Mouse (Mus musculus): Measurements from ENCODE around the gene Egfr. TPM values are rescaled to one million over a fixed set of nuclear protein-coding genes. Genes with fewer than 3 reads are reported as not detected.

Egfr gene
- polyA plus RNA-seq, 1 experiment from 2014 or later = 6.4 TPM

DNA sequence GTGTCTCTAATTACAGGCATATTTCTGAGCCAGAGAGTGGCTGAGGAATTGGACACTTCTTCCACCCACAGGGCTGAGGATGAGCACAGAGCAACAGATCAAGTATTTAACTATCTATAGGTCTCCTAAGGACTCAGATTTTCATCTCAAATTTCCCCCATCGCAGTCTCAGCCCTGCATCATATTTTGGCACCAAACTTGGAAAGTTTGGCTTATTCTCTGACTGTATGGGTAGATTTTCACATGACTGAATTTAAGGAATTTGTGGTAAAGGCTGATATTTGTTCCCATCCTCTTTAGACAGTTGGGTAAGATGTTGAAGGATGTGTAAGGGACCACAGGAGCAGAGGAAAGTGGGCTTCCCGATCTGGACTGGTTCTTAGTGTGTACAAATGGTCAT is 145.7 kb downstream of the Egfr start:
- ATAC-seq (replicated peaks; ENCODE audit: insufficient number of reproducible peaks, low FRiP score, low TSS enrichment, low read depth) (no peak), DNase-seq (ENCODE audit: low spot score) (no peak)
- no peaks in the 10 kb centered on the region for H3K27me3 ChIP-seq (ENCODE audit: control insufficient read depth, insufficient read depth, low read length)
- no peak overlapping the region for H3K4me2 ChIP-seq (ENCODE audit: low read depth, low read length)
- WGBS = 86% methylated on average over 2 of the region's 2 CpGs
- no peak overlapping the region for H3K4me3 ChIP-seq (ENCODE audit: low read depth, low read length)
- no peaks in the 10 kb centered on the region for H3K9me3 ChIP-seq (replicated peaks; ENCODE audit: control insufficient read depth, low read length)
- no peak overlapping the region for H3K9ac ChIP-seq (replicated peaks; ENCODE audit: low read length)
- no peaks in the 10 kb centered on the region; the same call in 1 of the 2 replicates for H3K4me1 ChIP-seq (ENCODE audit: control insufficient read depth, insufficient read depth, low read length)
- H3K27ac ChIP-seq (replicated peaks; ENCODE audit: low read depth, low read length) = no peak overlapping the region
- no peaks in the 10 kb centered on the region for H3K36me3 ChIP-seq (replicated peaks; ENCODE audit: control insufficient read depth, insufficient read depth, low read depth, low read length)

DNA sequence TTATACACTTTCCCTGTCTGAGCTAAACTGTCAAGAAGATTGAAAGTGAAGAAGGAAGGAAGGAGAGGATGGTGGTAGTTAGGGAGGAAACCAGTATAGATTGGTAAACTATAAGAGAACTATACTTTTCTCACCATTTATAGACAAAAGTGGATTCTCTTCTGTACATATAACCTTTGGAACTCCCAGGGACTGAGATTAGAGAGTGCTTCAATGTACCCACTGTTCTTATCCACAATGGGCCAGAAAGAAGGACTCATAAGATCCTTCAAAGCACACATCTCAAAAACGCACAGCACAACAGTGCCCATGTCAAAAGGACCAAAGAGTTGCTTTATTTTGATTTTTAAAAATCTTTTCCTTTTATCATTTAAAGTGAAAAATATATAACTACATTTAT is 148.2 kb downstream of the Egfr start:
- WGBS = 89% methylated on average over 1 of the region's 1 CpGs
- no peaks in the 10 kb centered on the region; the same call in none of the 2 replicates for H3K4me1 ChIP-seq (ENCODE audit: control insufficient read depth, insufficient read depth, low read length)
- H3K36me3 ChIP-seq (replicated peaks; ENCODE audit: control insufficient read depth, insufficient read depth, low read depth, low read length) = no peaks in the 10 kb centered on the region
- H3K4me3 ChIP-seq (ENCODE audit: low read depth, low read length) = no peak overlapping the region
- no peaks in the 10 kb centered on the region for H3K27me3 ChIP-seq (ENCODE audit: control insufficient read depth, insufficient read depth, low read length)
- no peak overlapping the region for H3K4me2 ChIP-seq (ENCODE audit: low read depth, low read length)
- no peaks in the 10 kb centered on the region for H3K9me3 ChIP-seq (replicated peaks; ENCODE audit: control insufficient read depth, low read length)
- no peak overlapping the region for H3K27ac ChIP-seq (replicated peaks; ENCODE audit: low read depth, low read length)
- H3K9ac ChIP-seq (replicated peaks; ENCODE audit: low read length) = no peak overlapping the region
- no peak for DNase-seq (ENCODE audit: low spot score)
- no peak for ATAC-seq (replicated peaks; ENCODE audit: insufficient number of reproducible peaks, low FRiP score, low TSS enrichment, low read depth)

DNA sequence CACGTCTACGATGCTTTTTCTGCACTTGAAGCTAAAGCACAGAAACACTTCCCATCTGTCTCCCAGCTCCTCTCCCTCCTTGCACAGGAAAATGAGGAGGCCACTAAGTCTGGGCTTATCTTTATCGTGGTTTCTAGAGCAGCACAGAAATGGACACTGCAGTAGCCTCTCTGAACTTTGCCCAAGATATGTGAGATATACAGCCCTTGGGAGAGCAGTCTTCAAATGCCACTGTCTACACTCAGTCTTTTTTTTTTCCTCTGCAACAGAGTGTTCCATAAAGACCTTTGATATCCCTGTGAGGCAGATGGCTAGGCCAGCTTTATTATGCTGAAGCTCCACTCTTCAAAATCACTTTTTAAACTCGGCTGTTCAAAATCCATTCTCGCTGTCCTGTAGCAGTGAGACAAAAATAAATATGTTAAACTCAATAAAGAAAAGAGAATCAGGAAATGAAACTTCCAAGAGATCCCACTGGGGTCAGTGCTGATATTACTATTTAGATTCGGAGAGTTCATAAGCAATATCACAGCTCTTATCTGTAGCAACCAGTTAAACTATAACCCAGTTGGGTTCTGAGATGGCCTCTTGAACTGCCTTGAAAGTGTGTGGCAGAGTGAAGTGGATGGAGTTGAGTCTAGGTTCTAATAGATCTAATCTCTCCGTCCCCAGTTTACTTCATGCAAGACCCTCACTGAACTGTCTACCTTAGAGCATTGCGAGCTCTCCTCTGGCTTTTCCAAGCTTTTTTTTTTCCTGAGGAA is 148.8 kb downstream of the Egfr start:
- Histone ChIP-seq H3K27ac (replicated peaks; ENCODE audit: low read depth, low read length) (no peak overlapping the region), H3K9me3 (replicated peaks; ENCODE audit: control insufficient read depth, low read length) (no peaks in the 10 kb centered on the region), H3K9ac (replicated peaks; ENCODE audit: low read length) (no peak overlapping the region), H3K27me3 (ENCODE audit: control insufficient read depth, insufficient read depth, low read length) (no peaks in the 10 kb centered on the region), H3K4me1 (ENCODE audit: control insufficient read depth, insufficient read depth, low read length) (no peaks in the 10 kb centered on the region; the same call in 1 of the 2 replicates), H3K4me3 (ENCODE audit: low read depth, low read length) (no peak overlapping the region), H3K36me3 (replicated peaks; ENCODE audit: control insufficient read depth, insufficient read depth, low read depth, low read length) (no peaks in the 10 kb centered on the region), H3K4me2 (ENCODE audit: low read depth, low read length) (no peak overlapping the region)
- WGBS = 88% methylated on average over 8 of the region's 8 CpGs
- no peak for ATAC-seq (replicated peaks; ENCODE audit: insufficient number of reproducible peaks, low FRiP score, low TSS enrichment, low read depth)
- DNase-seq (ENCODE audit: low spot score) = no peak

DNA sequence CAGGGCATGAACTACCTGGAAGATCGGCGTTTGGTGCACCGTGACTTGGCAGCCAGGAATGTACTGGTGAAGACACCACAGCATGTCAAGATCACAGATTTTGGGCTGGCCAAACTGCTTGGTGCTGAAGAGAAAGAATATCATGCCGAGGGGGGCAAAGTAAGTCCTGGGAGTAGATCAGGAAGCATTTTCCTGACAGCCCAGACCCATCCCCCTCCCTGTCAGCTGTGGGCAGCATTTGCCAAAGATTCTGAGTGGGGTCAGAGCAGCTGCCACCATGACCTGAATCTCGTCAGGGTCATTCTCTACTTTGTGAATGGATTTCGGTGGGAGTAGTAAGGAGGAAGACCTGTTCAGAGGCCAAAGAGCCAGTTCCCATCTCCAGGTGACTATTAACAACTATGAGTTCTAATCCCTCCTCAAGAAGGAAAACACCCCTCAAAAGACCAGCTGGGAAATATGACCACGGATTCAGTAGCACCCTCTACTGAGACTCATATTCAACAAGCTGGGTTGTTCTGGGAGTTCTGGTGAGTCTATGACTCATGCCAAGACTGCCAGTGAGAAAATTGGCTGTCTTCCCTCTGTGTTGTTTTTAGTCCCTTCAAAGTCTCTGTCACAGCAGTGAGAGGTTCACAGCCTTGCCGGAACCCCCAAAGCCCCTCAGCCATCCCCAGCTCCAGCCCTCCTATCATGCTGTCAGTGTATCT is 152.5 kb downstream of the Egfr start:
- Histone ChIP-seq H3K9ac (replicated peaks; ENCODE audit: low read length) (no peak overlapping the region), H3K4me2 (ENCODE audit: low read depth, low read length) (no peak overlapping the region), H3K27ac (replicated peaks; ENCODE audit: low read depth, low read length) (no peak overlapping the region), H3K27me3 (ENCODE audit: control insufficient read depth, insufficient read depth, low read length) (no peaks in the 10 kb centered on the region), H3K4me1 (ENCODE audit: control insufficient read depth, insufficient read depth, low read length) (no peaks in the 10 kb centered on the region; the same call in 1 of the 2 replicates), H3K36me3 (replicated peaks; ENCODE audit: control insufficient read depth, insufficient read depth, low read depth, low read length) (no peaks in the 10 kb centered on the region), H3K4me3 (ENCODE audit: low read depth, low read length) (no peak overlapping the region), H3K9me3 (replicated peaks; ENCODE audit: control insufficient read depth, low read length) (no peaks in the 10 kb centered on the region)
- 63% methylated on average over 8 of the region's 8 CpGs for WGBS
- no peak for DNase-seq (ENCODE audit: low spot score)
- ATAC-seq (replicated peaks; ENCODE audit: insufficient number of reproducible peaks, low FRiP score, low TSS enrichment, low read depth) = no peak

DNA sequence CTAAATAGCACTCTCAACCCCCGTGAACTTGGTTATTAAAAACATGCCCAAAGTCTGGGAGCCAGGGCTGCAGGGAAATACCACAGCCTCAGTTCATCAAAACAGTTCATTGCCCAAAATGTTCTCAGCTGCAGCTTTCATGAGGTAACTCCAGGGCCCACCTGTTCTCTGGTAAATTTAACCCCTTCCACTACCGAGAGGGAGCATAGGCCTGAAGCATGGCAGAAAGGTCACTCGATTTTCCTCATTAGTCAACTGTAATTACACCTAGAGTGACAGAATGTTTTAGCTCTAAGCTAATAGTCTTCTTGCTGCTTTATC is 153.0 kb downstream of the Egfr start:
- ATAC-seq (replicated peaks; ENCODE audit: insufficient number of reproducible peaks, low FRiP score, low TSS enrichment, low read depth) (no peak), DNase-seq (ENCODE audit: low spot score) (peak; percentile 58)
- Histone ChIP-seq H3K9ac (replicated peaks; ENCODE audit: low read length) (no peak overlapping the region), H3K36me3 (replicated peaks; ENCODE audit: control insufficient read depth, insufficient read depth, low read depth, low read length) (no peaks in the 10 kb centered on the region), H3K4me3 (ENCODE audit: low read depth, low read length) (no peak overlapping the region), H3K4me2 (ENCODE audit: low read depth, low read length) (no peak overlapping the region), H3K27me3 (ENCODE audit: control insufficient read depth, insufficient read depth, low read length) (no peaks in the 10 kb centered on the region), H3K4me1 (ENCODE audit: control insufficient read depth, insufficient read depth, low read length) (no peaks in the 10 kb centered on the region; the same call in 1 of the 2 replicates), H3K9me3 (replicated peaks; ENCODE audit: control insufficient read depth, low read length) (no peaks in the 10 kb centered on the region), H3K27ac (replicated peaks; ENCODE audit: low read depth, low read length) (no peak overlapping the region)
- WGBS = 32% methylated on average over 3 of the region's 3 CpGs

DNA sequence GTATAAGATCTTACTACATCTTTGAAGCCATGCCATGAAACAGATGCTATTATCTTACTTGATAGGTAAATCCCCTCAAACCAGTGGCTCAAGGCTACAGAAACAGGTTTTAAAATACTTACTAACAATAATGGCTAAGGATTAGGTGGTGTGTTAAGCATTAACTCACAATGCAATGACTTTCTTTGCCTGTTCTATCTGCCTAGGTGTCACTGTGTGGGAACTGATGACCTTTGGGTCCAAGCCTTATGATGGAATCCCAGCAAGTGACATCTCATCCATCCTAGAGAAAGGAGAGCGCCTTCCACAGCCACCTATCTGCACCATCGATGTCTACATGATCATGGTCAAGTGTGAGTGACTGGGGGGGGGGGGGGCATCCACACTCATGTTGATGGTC is 154.5 kb downstream of the Egfr start:
- no peak overlapping the region for H3K9ac ChIP-seq (replicated peaks; ENCODE audit: low read length)
- ATAC-seq (replicated peaks; ENCODE audit: insufficient number of reproducible peaks, low FRiP score, low TSS enrichment, low read depth) = no peak
- H3K27me3 ChIP-seq (ENCODE audit: control insufficient read depth, insufficient read depth, low read length) = no peaks in the 10 kb centered on the region
- no peak overlapping the region for H3K4me2 ChIP-seq (ENCODE audit: low read depth, low read length)
- H3K36me3 ChIP-seq (replicated peaks; ENCODE audit: control insufficient read depth, insufficient read depth, low read depth, low read length) = no peaks in the 10 kb centered on the region
- H3K4me3 ChIP-seq (ENCODE audit: low read depth, low read length) = no peak overlapping the region
- no peaks in the 10 kb centered on the region; the same call in 1 of the 2 replicates for H3K4me1 ChIP-seq (ENCODE audit: control insufficient read depth, insufficient read depth, low read length)
- WGBS = 97% methylated on average over 2 of the region's 2 CpGs
- no peak for DNase-seq (ENCODE audit: low spot score)
- no peaks in the 10 kb centered on the region for H3K9me3 ChIP-seq (replicated peaks; ENCODE audit: control insufficient read depth, low read length)
- no peak overlapping the region for H3K27ac ChIP-seq (replicated peaks; ENCODE audit: low read depth, low read length)

DNA sequence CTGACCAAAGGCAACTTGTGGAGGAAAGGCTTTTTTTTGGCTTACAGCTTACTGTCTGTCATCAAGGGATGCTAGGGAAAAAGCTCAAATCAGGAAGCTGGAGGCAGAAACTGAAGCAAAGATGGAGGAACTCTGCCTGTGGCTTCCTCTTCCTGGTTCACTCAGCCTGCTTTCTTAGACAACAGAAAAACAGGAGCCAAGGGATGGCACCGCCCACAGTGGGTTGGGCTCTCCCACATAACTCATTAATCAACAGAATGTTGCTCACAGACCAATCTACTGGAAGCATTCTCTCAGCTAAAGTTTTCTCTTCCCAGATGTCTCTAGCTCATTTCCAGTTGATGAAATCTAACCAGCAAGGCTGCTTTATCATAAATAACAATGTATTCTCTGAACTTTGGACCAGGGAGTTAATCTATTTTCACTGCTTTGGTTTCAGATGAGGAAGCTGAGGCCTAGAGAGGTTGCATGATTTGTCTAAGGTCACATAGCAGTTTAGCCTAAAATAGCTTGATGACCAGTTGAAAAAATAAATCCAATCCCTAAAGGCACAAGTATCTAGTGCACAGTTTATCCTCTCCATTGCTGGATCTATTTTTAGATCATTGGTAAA is 155.6 kb downstream of the Egfr start:
- H3K4me2 ChIP-seq (ENCODE audit: low read depth, low read length) = no peak overlapping the region
- WGBS = 79% methylated on average over 1 of the region's 1 CpGs
- ATAC-seq (replicated peaks; ENCODE audit: insufficient number of reproducible peaks, low FRiP score, low TSS enrichment, low read depth) (no peak), DNase-seq (ENCODE audit: low spot score) (no peak)
- no peaks in the 10 kb centered on the region for H3K36me3 ChIP-seq (replicated peaks; ENCODE audit: control insufficient read depth, insufficient read depth, low read depth, low read length)
- no peaks in the 10 kb centered on the region; the same call in 1 of the 2 replicates for H3K4me1 ChIP-seq (ENCODE audit: control insufficient read depth, insufficient read depth, low read length)
- H3K27me3 ChIP-seq (ENCODE audit: control insufficient read depth, insufficient read depth, low read length) = no peaks in the 10 kb centered on the region
- H3K4me3 ChIP-seq (ENCODE audit: low read depth, low read length) = no peak overlapping the region
- no peaks in the 10 kb centered on the region for H3K9me3 ChIP-seq (replicated peaks; ENCODE audit: control insufficient read depth, low read length)
- H3K9ac ChIP-seq (replicated peaks; ENCODE audit: low read length) = no peak overlapping the region
- H3K27ac ChIP-seq (replicated peaks; ENCODE audit: low read depth, low read length) = no peak overlapping the region

DNA sequence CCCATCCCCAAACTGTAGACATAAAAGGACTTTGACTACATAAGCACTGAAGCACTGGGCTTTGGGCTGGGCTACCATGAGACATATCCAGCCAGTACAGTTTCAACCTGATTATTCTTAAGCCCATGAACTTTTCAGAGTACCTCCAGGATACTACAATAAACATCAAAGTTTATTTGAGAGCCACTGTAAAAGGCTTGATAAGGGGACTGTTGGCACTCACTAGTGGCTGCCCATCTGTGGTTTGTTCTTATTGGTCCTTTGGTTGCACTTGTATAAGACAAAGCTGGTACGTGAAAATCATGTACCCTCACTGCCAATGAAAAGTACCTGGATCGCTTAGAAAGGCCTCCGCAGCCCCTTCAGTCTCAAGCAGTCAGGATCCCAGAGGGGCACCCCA is 162.8 kb downstream of the Egfr start:
- Histone ChIP-seq H3K4me2 (ENCODE audit: low read depth, low read length) (no peak overlapping the region), H3K9ac (replicated peaks; ENCODE audit: low read length) (no peak overlapping the region), H3K27me3 (ENCODE audit: control insufficient read depth, insufficient read depth, low read length) (no peaks in the 10 kb centered on the region), H3K4me3 (ENCODE audit: low read depth, low read length) (no peak overlapping the region), H3K27ac (replicated peaks; ENCODE audit: low read depth, low read length) (no peak overlapping the region), H3K4me1 (ENCODE audit: control insufficient read depth, insufficient read depth, low read length) (no peaks in the 10 kb centered on the region), H3K9me3 (replicated peaks; ENCODE audit: control insufficient read depth, low read length) (no peaks in the 10 kb centered on the region), H3K36me3 (replicated peaks; ENCODE audit: control insufficient read depth, insufficient read depth, low read depth, low read length) (no peaks in the 10 kb centered on the region)
- ATAC-seq (replicated peaks; ENCODE audit: insufficient number of reproducible peaks, low FRiP score, low TSS enrichment, low read depth) (no peak), DNase-seq (ENCODE audit: low spot score) (no peak)
- 65% methylated on average over 3 of the region's 3 CpGs for WGBS

Measured in embryonic facial prominence, embryonic 11.5 days (tissue).